In the genomic region with DNA sequence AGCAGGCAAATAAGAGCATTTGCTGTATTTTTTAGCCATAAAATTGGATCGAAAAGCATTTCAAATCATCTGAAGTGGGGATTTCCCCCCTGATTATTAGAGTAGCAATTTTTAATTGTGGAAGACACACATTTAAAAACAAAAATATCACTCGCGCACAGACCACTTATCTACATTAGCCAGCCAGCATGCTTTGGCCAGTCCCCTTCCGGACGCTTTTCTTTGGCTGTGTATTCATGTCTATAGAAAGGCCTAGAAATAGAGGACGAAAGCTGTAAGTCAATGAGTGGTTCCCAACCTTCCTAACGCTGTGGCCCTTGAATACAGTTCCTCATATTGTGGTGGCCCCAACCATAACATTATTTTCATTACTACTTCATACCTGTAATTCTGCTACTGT, we compare ENCODE assay signal across 15 mouse cellular contexts.
"Had no signal": no experiment of that assay in that cellular context is flagged by ENCODE, and none has a peak within 500 bp of the region (broad histone marks: within the 10 kb centered on the region; RNA-seq: fewer than 3 reads in every experiment).

No protein-coding gene starts in this region.

- H3K27me3 ChIP-seq: intestine, embryonic 15.5 days; lung, embryonic 15.5 days; neural tube, embryonic 15.5 days had no signal

- H3K4me3 ChIP-seq: intestine, embryonic 15.5 days; layer of hippocampus, adult 2 months; left cerebral cortex, adult 2 months; limb, embryonic 10.5 days; lung, embryonic 15.5 days; midbrain, embryonic 10.5 days; neural tube, embryonic 15.5 days had no signal

- H3K27ac ChIP-seq: intestine, embryonic 15.5 days; layer of hippocampus, adult 2 months; left cerebral cortex, adult 2 months; limb, embryonic 10.5 days; lung, embryonic 15.5 days; midbrain, embryonic 10.5 days; neural tube, embryonic 15.5 days; stomach, postnatal 0 days had no signal

- H3K4me1 ChIP-seq: intestine, embryonic 15.5 days; lung, embryonic 15.5 days; midbrain, embryonic 10.5 days had no signal

- ATAC-seq: intestine, embryonic 15.5 days had no signal

- DNase-seq: kidney, adult 18-20 months; kidney, postnatal 10 days; kidney, postnatal 4 days; lung, postnatal 14 days; right cerebral cortex, adult 18-20 months; right cerebral cortex, postnatal 25 days; thymus, postnatal 4 days had no signal

- H3K9me3 ChIP-seq: intestine, embryonic 15.5 days; limb, embryonic 10.5 days; lung, embryonic 15.5 days; midbrain, embryonic 10.5 days; neural tube, embryonic 15.5 days had no signal

- H3K36me3 ChIP-seq: intestine, embryonic 15.5 days; limb, embryonic 10.5 days; lung, embryonic 15.5 days; midbrain, embryonic 10.5 days; neural tube, embryonic 15.5 days had no signal

- H3K9ac ChIP-seq: intestine, embryonic 15.5 days; lung, embryonic 15.5 days; neural tube, embryonic 15.5 days had no signal

- H3K4me2 ChIP-seq: intestine, embryonic 15.5 days; lung, embryonic 15.5 days; neural tube, embryonic 15.5 days had no signal
